Mouse (Mus musculus) gastrocnemius, postnatal 14 days (tissue): ENCODE measurements around the gene Sox10. TPM values are rescaled to one million over a fixed set of nuclear protein-coding genes. Genes with fewer than 3 reads are reported as not detected.

Source experiments
- DNase-seq: peaks from one replicate; pipeline ENCODE4 v3.0.0; 2021; ENCODE audit warnings: mixed read lengths
- intact Hi-C: fragments of 180-260 bp; cut with DNase I; formaldehyde crosslinking; loops from one replicate; pipeline ENCODE4 v1.15.1; 2025; ENCODE audit warnings: low total_unique reads
- total RNA-seq, 2 experiments: library from RNA; stranded (reverse); gene quantifications; 2 replicates each; pipeline ENCODE4 v1.2.3; 2021

The Sox10 gene
- total RNA-seq, 2 experiments from 2014 or later: 2.3 to 6.5 TPM

- intact Hi-C loops: no loop called here
- DNase-seq: no peak
Observed at GRCm38 (mm10) chr15:79164251-79164650, 789 bp downstream of the Sox10 start.

- no peak for DNase-seq
- intact Hi-C loops: no loop called here
Observed at GRCm38 (mm10) chr15:79162822-79163221, 2.2 kb downstream of the Sox10 start.

GRCm38 (mm10) chr15:79162301-79162700 is 2.7 kb downstream of the Sox10 start:
- intact Hi-C loops: no loop called here
- no peak for DNase-seq

- intact Hi-C loops: no loop called here
Observed at GRCm38 (mm10) chr15:79155572-79155971, 9.5 kb downstream of the Sox10 start.

GRCm38 (mm10) chr15:79152709-79153108 is 12.3 kb downstream of the Sox10 start:
- intact Hi-C loops: no loop called here
- no peak for DNase-seq

More at GRCm38 (mm10) chr15:79155572-79155971, 9.5 kb downstream of the Sox10 start:
- DNase-seq: no peak

GRCm38 (mm10) chr15:79151881-79152280 is 13.2 kb downstream of the Sox10 start:
- no peak for DNase-seq
- intact Hi-C loops: no loop called here

GRCm38 (mm10) chr15:79148533-79148932 is 16.5 kb downstream of the Sox10 start:
- DNase-seq: peak; percentile 87
- intact Hi-C loops: loop anchor here (5.0 kb wide), 1 partner anchor 56 kb away; no protein-coding TSS in a partner anchor

- no peak for DNase-seq
- intact Hi-C loops: loop anchor here (5.0 kb wide), 1 partner anchor 53 kb away; no protein-coding TSS in a partner anchor
Observed at GRCm38 (mm10) chr15:79145522-79145921, 19.5 kb downstream of the Sox10 start.

GRCm38 (mm10) chr15:79144021-79144420 is 21.0 kb downstream of the Sox10 start:
- intact Hi-C loops: no loop called here
- no peak for DNase-seq

- no peak for DNase-seq
- intact Hi-C loops: no loop called here
Observed at GRCm38 (mm10) chr15:79143316-79143715, 21.7 kb downstream of the Sox10 start.

GRCm38 (mm10) chr15:79141566-79141917 is 23.5 kb downstream of the Sox10 start:
- intact Hi-C loops: no loop called here
- no peak for DNase-seq

- DNase-seq: peak; percentile 93
- intact Hi-C loops: no loop called here
Observed at GRCm38 (mm10) chr15:79140866-79141565, 24.0 kb downstream of the Sox10 start, which contains the start of the genes Polr2f and 1700088E04Rik. Gene Polr2f (plus strand): TSS chr15:79141009. Gene 1700088E04Rik (minus strand): TSS chr15:79141253.

GRCm38 (mm10) chr15:79139640-79140039 is 25.4 kb downstream of the Sox10 start:
- intact Hi-C loops: no loop called here
- DNase-seq: no peak

GRCm38 (mm10) chr15:79135783-79136575 is 29.1 kb downstream of the Sox10 start:
- DNase-seq: no peak
- intact Hi-C loops: no loop called here

- intact Hi-C loops: no loop called here
- no peak for DNase-seq
Observed at GRCm38 (mm10) chr15:79135332-79135731, 29.7 kb downstream of the Sox10 start.

GRCm38 (mm10) chr15:79134496-79135270 is 30.4 kb downstream of the Sox10 start:
- DNase-seq: no peak

GRCm38 (mm10) chr15:79133191-79133661 is 31.8 kb downstream of the Sox10 start:
- intact Hi-C loops: no loop called here
- DNase-seq: peak; percentile 52

More at GRCm38 (mm10) chr15:79134496-79135270, 30.4 kb downstream of the Sox10 start:
- intact Hi-C loops: no loop called here

GRCm38 (mm10) chr15:79131442-79131841 is 33.6 kb downstream of the Sox10 start:
- intact Hi-C loops: no loop called here
- peak; percentile 69 for DNase-seq

GRCm38 (mm10) chr15:79130782-79131181 is 34.3 kb downstream of the Sox10 start:
- intact Hi-C loops: no loop called here
- DNase-seq: no peak

- intact Hi-C loops: loop anchor here (5.0 kb wide), 1 partner anchor 37 kb away; no protein-coding TSS in a partner anchor
- no peak for DNase-seq
Observed at GRCm38 (mm10) chr15:79129311-79129710, 35.7 kb downstream of the Sox10 start.
